Mouse (Mus musculus) hematopoietic stem cell, adult 5-6 weeks (primary cell): ENCODE measurements around the gene Ppp4c. TPM values are rescaled to one million over a fixed set of nuclear protein-coding genes. Genes with fewer than 3 reads are reported as not detected.
"Not testable (repeated sequence)": the region's sequence is repeated elsewhere in the genome, so short reads cannot be mapped to it uniquely, and the experiment has no call there.

Experiments used
- ATAC-seq, 2 experiments: fragments of 125-278 bp in 1 of 2; replicated peaks in 1 of 2; 2 replicates each; pipeline ENCODE4 v1.8.0; 2016 to 2017; ENCODE audit warnings: inconsistent platforms in 2 of 2, mild to moderate bottlenecking in 2 of 2, moderate number of reproducible peaks in 2 of 2, low read depth in 1 of 2, moderate TSS enrichment in 1 of 2; ENCODE audit not compliant: low FRiP score in 2 of 2, poor library complexity in 2 of 2, severe bottlenecking in 2 of 2, insufficient read depth in 1 of 2, low TSS enrichment in 1 of 2
- total RNA-seq: library from RNA; stranded (forward); fragments of 172-1452, 232-1000 nt; gene quantifications from 2 replicates; pipeline ENCODE4 v1.2.3, GENCODE M21; 2017

The Ppp4c gene
- total RNA-seq, 1 experiment from 2014 or later: 131 TPM

- no peak for ATAC-seq
Measured at GRCm38 (mm10) chr7:126792721-126793443, 586 bp upstream of the Ppp4c start.

DNA sequence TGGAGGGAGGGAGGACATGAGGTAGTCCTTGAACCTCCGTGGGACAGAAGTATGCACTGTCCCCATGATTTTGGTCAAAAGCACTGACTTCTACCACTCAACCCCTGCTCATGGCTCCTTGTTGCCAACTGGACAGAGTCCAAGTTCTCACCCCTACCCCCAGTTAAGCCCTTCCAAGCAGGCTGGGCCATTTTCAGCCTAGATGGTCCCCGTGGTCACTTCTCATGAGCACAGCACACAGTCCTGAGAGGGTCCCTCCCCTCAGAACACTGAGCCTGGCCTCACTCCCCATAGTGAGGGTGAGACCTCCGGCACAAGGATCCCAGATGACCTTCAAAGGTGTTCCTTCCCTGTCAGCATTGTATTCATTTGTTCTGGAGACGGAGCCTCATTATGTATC lies 3.2 kb downstream of the Ppp4c start:
- ATAC-seq: no peak

- ATAC-seq: no peak
Measured at GRCm38 (mm10) chr7:126786142-126786541, 6.2 kb downstream of the Ppp4c start.

DNA sequence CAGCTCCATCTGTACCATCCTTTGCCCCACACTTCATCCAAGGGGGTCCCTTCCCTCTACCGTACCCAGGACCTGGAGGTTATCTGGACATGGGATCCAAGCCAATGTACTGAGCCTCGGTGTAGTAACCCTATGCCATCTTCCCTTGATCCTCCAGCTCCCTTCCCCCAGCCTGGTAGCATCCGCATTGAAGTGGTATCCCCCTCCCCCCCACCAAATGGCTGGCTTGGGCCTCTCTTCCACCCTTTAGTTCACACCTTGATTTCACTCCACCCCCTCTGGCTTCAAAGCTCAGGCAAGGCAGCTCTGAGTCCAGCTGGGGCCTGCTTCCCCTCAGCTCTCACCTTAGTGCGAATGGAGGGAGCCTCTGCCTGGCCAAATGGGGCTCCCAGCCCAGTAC lies 7.2 kb downstream of the Ppp4c start:
- ATAC-seq: no peak

- no peak for ATAC-seq
Measured at GRCm38 (mm10) chr7:126784469-126784868, 7.8 kb downstream of the Ppp4c start.

DNA sequence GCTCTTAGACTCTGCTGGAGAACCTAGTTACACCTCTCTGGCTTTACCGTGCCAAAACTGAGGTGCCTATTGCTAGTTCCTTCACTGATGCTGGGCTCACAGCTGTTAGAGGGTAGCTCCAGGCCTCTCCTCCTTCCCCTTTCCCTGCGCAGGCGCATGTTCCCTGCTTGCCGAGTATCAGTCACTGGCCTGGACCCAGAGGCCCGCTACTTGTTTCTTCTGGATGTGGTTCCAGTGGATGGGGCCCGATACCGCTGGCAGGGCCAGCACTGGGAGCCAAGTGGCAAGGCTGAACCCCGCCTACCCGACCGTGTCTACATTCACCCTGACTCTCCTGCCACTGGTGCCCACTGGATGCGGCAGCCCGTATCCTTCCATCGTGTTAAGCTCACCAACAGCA lies 9.6 kb downstream of the Ppp4c start:
- no peak for ATAC-seq

- ATAC-seq: no peak
Measured at GRCm38 (mm10) chr7:126781661-126782370, 10.5 kb downstream of the Ppp4c start.

DNA sequence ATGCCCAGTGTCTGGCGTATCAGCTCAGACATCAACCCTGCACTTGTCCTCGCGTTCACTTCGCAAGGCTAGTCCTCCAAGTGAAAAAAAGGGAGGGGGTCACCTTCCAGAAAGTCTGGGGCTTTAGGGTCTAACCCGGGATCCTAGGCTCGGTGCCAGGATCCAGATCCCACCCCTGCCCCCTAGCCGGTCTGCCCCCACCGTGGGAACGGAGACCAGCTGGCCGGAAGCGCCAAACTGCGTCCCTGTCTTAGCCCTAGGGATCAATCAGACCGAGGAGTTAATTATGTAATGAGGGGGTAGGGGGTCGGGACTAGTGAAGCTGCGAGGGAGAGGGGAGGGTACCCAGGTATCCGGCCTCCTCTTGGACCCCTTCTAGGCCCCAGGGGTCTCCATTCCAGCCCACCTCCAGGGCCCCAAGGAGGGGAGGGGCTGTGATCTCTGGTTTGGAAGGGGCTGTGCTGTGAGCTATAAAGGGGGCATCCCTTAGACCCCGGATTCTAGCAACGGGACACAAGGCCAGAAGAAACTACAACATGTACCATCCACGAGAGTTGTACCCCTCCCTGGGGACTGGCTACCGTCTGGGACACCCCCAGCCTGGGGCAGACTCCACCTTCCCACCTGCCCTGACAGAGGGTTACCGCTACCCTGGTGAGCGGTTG lies 11.2 kb downstream of the Ppp4c start, which contains the start of gene Tbx6:
Gene Tbx6, plus strand, starts transcription at position 513 of the 665 bp plus-strand sequence.
- no peak for ATAC-seq

GRCm38 (mm10) chr7:126779983-126780970 lies 12.0 kb downstream of the Ppp4c start:
- ATAC-seq: peak; percentile 66 to 69; a peak in 3 of 4 replicates

DNA sequence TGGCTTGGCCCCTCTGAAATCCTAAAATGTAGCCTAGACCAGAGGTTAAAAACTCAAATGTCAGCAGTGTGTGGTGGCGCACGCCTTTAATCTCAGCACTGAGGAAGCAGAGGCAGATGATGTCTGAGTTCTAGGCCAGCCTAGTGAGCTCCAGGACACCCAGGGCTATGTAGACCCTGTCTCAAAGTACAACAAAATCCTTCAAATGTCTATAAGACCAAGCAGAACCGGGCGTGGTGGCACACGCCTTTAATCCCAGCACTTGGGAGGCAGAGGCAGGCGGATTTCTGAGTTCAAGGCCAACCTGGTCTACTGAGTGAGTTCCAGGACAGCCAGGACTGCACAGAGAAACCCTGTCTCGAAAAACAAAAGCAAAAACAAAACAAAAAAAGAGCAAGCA lies 13.2 kb downstream of the Ppp4c start:
- not testable (repeated sequence) for ATAC-seq

GRCm38 (mm10) chr7:126778147-126778546 lies 14.1 kb downstream of the Ppp4c start:
- ATAC-seq: no peak

- no peak for ATAC-seq
Measured at GRCm38 (mm10) chr7:126777476-126777875, 14.8 kb downstream of the Ppp4c start.

DNA sequence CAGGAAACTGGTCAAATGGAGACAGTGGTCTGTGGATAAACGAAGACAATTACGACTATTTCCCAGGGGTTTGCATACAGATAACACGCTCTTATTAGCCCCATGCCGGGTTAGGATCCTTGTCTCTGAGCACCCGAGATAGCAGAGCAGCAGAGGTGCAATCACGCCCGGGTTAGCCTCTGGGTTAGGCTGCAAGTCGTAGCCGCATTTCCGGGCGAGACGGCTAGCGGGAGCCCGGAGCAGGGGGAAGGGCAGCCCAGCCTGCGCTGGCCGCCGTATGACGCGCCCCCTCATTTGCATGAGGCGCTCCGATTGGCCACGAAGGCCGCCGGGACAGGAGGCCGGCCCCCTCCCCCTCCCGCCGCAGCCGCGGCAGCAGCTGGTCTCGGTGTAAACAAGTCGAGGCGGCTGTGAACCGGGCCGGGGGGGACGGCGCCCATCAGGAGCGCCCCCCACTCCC lies 15.7 kb downstream of the Ppp4c start, which contains the start of gene Ypel3:
Gene Ypel3, plus strand, starts transcription at position 358 of the 460 bp plus-strand sequence.
- peak; percentile 85 to 90 for ATAC-seq

DNA sequence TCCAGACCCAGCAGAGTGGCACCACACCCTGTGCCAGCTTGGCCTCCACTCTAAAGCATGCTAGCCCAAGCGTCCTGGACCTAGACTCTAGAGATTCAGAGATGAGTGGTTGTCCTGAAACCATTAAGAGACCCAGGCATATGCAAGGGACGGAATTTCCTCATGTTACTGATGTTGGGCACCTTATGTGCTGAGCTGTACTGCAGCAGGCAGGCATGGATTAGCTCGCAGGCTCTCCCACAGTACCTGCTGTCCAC lies 16.4 kb downstream of the Ppp4c start:
- ATAC-seq: no peak

DNA sequence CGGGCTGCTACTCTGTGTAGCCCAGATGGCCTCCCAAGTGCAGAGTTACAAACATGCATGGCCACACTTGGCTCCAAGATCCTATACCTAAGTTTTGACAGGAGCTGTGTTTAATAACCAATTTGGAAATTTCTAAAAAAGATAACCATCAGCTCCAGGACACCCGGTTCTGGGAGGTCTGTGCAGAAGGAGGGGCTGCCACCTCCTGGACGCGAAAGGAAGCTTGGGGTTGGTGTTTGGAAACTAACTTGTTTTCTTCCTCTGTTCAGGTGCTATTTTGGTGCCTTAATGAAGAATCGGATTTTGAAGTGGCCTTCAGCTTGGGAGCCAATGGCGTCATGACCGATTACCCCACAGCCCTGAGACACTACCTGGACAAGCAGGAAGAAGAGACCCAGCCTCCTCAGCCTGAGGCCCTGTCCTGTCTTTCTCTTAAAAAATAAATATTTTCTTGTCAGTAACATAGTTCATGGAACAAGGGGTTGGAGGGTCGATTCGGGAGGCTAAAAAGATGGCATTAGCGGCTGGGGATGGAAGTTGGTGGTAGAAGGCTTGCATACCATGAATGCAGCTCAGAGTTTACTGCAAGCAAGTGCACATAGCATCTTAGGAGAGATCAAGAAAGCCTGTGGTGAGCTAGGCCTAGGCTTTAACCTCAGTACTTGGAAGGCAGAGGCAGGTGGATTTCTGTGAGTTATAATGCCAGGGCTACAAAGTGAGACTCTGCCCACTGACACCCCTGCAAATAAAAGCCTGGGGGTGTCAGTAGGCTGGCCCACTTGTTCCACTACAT lies 16.9 kb downstream of the Ppp4c start:
- ATAC-seq: no peak

DNA sequence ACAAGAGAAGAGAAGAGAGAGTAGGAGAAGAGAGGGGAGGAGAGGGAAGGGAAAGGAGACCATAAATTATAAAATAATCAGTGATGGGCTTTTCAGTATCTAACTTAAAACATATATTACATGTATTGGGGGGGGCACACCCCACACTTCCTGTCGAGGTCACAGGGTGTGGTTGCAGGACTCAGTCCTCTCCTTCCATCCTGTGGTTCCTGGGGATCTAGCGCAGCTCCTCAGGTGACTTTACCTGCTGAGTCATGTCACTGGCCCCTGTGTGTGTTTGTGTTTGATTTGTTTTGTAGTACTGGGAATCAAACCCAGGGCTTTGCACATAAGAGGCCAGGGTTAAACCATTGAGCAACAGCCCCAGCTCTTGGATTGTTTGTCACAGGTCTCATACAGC lies 17.8 kb downstream of the Ppp4c start:
- ATAC-seq: no peak

DNA sequence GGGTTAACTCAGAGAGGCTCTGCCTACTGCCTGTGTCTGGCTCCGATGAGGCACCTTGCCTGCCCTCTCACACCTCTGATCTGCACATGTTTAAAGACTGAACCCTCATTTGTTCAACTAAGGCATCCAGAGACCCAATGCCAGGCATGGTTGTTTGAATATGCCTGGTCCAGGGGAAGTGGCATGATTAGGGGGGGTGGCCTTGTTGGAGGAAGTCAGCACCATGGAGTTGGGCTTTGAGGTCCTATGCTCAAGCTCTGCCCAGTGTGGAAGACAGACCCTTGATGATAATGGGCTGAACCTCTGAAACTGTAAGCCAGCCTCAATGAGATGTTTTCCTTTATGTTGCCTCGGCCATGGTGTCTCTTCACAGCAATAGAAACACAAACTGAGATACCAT lies 18.9 kb downstream of the Ppp4c start:
- no peak for ATAC-seq
